Mouse (Mus musculus): Measurements from ENCODE around the gene Podn. TPM values are rescaled to one million over a fixed set of nuclear protein-coding genes. Genes with fewer than 3 reads are reported as not detected.

Gene Podn
- polyA plus RNA-seq, 1 experiment = 150 TPM

DNA sequence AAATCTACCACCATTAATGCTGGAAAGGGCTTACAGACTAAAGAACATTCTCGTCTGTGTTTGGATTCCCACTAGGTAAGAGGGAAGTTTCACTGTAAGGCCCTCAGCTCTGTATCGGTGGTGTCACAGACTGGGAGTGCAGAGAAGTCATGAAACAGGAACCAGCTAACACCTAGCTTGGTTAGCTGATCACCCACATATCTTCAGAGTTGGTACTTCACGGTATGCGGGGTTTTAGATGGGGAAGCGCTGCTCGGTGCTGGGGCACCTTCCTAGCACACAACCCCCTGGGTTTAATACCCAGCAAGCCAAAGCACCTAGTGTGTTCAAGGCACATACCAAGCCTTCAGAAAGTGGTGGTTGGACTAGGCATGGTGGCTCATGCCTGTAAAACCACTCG lies 29.0 kb downstream of the Podn start:
- 88% methylated on average over 7 of the region's 7 CpGs for WGBS
- Histone ChIP-seq H3K27ac (ENCODE audit: insufficient read depth, low read depth, low read length) (peak overlapping the region; percentile 96), H3K27me3 (ENCODE audit: control insufficient read depth, insufficient read depth, low read length) (no peaks in the 10 kb centered on the region), H3K4me3 (ENCODE audit: low read depth, low read length) (peak overlapping the region; percentile 7; the same call in 1 of the 2 replicates), H3K4me1 (ENCODE audit: control insufficient read depth, insufficient read depth, insufficient read length, low read length) (peaks cover 21% of the 10 kb centered on the region), H3K36me3 (ENCODE audit: control insufficient read depth, insufficient read depth, low read length) (peaks cover 33% of the 10 kb centered on the region)
- TF ChIP-seq POLR2A (IDR thresholded peaks at IDR 0.05; ENCODE audit: low read depth, low read length) (no peak), CTCF (IDR thresholded peaks at IDR 0.05; ENCODE audit: extremely low read depth, insufficient read length, insufficient replicate concordance, low read depth, low read length) (no peak)

DNA sequence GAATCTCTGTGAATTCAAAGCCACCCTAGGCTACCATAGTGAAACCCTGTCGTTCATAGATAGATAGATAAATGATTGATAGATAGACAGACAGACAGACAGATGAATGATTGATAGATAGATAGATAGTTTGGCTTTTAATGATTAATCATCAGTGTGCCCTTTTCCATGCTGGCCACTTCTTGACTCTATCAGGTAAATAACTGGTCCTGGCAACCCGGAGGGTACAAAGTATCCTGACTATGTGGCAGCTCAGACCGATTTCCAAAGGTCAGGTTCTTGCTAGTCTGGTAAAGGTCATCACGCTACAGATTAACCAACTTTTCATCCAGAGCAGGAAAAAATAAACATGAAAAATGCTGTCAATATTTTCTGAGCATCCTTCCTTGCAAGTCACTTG lies 29.7 kb downstream of the Podn start:
- TF ChIP-seq POLR2A (IDR thresholded peaks at IDR 0.05; ENCODE audit: low read depth, low read length) = no peak
- no peak for TF ChIP-seq CTCF (IDR thresholded peaks at IDR 0.05; ENCODE audit: extremely low read depth, insufficient read length, insufficient replicate concordance, low read depth, low read length)
- H3K36me3 ChIP-seq (ENCODE audit: control insufficient read depth, insufficient read depth, low read length) = peaks cover 37% of the 10 kb centered on the region
- 36% methylated on average over 4 of the region's 4 CpGs for WGBS
- peaks cover 19% of the 10 kb centered on the region for H3K4me1 ChIP-seq (ENCODE audit: control insufficient read depth, insufficient read depth, insufficient read length, low read length)
- no peak overlapping the region for H3K4me3 ChIP-seq (ENCODE audit: low read depth, low read length)
- no peaks in the 10 kb centered on the region for H3K27me3 ChIP-seq (ENCODE audit: control insufficient read depth, insufficient read depth, low read length)
- H3K27ac ChIP-seq (ENCODE audit: insufficient read depth, low read depth, low read length) = peak overlapping the region; percentile 96

DNA sequence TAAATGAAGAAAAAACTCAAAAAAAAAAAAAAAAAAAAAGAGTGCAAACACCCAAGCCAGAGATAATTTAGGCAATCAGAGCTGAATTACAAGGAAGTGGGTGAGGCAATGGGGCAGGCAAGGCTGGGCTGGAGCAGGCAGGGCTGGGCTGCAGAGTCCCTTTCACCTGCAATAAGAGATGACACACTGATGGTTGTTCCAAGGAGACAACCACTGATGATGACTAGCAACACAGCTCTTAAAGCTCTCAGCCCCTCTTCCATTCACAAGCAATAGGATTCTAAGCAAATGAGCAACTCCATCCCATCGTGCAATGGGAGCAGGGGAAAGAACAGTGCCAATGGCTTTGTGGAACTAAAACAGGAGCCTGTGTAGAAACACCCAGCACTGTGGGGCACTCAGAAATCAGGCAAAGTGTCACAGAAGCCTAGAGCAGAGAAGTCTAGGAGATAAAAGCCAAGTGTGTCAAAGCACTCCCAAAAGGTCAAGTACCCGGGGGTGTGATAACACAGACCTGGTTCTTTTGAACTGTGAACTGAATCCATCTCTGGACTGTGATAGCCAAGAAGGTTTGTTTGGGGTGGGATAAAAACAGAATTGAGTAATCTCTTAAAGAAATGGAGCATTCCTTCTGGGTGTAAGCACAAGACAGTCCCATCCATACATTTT lies 30.9 kb downstream of the Podn start:
- H3K4me1 ChIP-seq (ENCODE audit: control insufficient read depth, insufficient read depth, insufficient read length, low read length) = peaks cover 19% of the 10 kb centered on the region
- H3K4me3 ChIP-seq (ENCODE audit: low read depth, low read length) = no peak overlapping the region
- H3K27ac ChIP-seq (ENCODE audit: insufficient read depth, low read depth, low read length) = peak overlapping the region; percentile 76
- no peaks in the 10 kb centered on the region for H3K27me3 ChIP-seq (ENCODE audit: control insufficient read depth, insufficient read depth, low read length)
- 33% methylated on average over 2 of the region's 2 CpGs for WGBS
- TF ChIP-seq POLR2A (IDR thresholded peaks at IDR 0.05; ENCODE audit: low read depth, low read length) = no peak
- TF ChIP-seq CTCF (IDR thresholded peaks at IDR 0.05; ENCODE audit: extremely low read depth, insufficient read length, insufficient replicate concordance, low read depth, low read length) = no peak
- peaks cover 42% of the 10 kb centered on the region for H3K36me3 ChIP-seq (ENCODE audit: control insufficient read depth, insufficient read depth, low read length)

DNA sequence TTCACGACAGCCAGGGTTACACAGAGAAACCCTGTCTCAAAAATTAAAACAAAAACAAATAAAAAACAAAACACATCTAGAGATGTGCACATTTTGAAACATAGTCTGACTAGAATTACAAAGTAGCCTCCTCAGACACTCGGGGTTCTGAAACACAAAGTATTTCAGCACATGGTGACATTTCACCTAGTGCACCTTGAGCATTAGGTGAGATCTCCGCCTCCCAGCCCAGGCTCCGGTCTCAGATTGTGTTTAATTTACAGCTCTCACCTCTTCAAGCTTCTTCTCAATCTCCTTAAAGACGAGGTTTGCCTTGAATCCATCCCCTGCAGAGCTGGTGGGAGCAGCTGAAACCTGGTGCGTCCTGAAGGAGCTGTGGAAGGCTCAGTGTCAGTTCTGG lies 32.6 kb downstream of the Podn start:
- peaks cover 51% of the 10 kb centered on the region for H3K36me3 ChIP-seq (ENCODE audit: control insufficient read depth, insufficient read depth, low read length)
- TF ChIP-seq POLR2A (IDR thresholded peaks at IDR 0.05; ENCODE audit: low read depth, low read length) = no peak
- TF ChIP-seq CTCF (IDR thresholded peaks at IDR 0.05; ENCODE audit: extremely low read depth, insufficient read length, insufficient replicate concordance, low read depth, low read length) = no peak
- H3K27ac ChIP-seq (ENCODE audit: insufficient read depth, low read depth, low read length) = peak overlapping the region; percentile 46; the same call in 1 of the 2 replicates
- H3K4me3 ChIP-seq (ENCODE audit: low read depth, low read length) = no peak overlapping the region
- WGBS = 62% methylated on average over 6 of the region's 6 CpGs
- H3K4me1 ChIP-seq (ENCODE audit: control insufficient read depth, insufficient read depth, insufficient read length, low read length) = peaks cover 19% of the 10 kb centered on the region
- H3K27me3 ChIP-seq (ENCODE audit: control insufficient read depth, insufficient read depth, low read length) = no peaks in the 10 kb centered on the region

DNA sequence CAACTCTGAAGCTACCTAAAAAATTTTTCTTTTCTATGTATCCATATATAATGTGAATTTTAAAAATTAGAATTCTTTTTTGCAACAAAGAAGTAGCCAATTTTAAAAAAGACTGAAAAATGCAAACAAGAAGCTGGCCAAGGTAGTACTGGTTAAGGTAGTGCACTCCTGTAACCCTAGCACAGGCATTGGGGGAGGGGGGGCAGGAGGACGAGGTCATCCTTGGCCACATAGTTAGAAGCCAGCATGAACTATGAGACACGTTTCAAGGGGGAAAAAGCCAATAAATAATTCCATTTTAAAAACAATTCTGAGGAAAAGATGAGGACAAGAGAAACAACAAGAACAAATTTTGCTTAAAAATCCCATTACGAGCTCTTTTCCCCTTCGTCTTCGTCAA lies 33.7 kb downstream of the Podn start:
- Histone ChIP-seq H3K4me1 (ENCODE audit: control insufficient read depth, insufficient read depth, insufficient read length, low read length) (peaks cover 16% of the 10 kb centered on the region), H3K27ac (ENCODE audit: insufficient read depth, low read depth, low read length) (no peak overlapping the region), H3K4me3 (ENCODE audit: low read depth, low read length) (no peak overlapping the region), H3K36me3 (ENCODE audit: control insufficient read depth, insufficient read depth, low read length) (peaks cover 48% of the 10 kb centered on the region), H3K27me3 (ENCODE audit: control insufficient read depth, insufficient read depth, low read length) (no peaks in the 10 kb centered on the region)
- TF ChIP-seq POLR2A (IDR thresholded peaks at IDR 0.05; ENCODE audit: low read depth, low read length) (no peak), CTCF (IDR thresholded peaks at IDR 0.05; ENCODE audit: extremely low read depth, insufficient read length, insufficient replicate concordance, low read depth, low read length) (no peak; the same call in 1 of the 2 replicates)
- WGBS = 94% methylated on average over 5 of the region's 5 CpGs

DNA sequence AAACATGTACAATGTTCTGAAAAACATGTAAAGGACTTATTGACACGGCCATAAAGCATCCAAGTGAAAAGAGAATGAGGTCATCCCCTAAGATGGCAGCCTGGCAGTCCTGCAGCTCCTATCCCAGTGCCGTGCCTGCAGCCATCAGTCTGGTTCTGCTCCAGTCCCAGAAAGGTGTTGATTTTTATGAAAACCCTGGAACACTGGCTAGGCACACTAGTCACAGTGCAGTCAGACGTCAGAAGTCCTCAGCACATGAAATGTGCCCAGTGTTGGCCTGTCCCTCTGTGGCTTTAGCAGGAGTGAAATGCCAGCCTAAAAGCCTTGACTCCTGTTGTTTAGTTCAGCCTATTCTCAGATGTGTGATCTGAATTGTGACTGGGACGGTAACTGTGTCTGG lies 35.5 kb downstream of the Podn start:
- 87% methylated on average over 4 of the region's 4 CpGs for WGBS
- H3K36me3 ChIP-seq (ENCODE audit: control insufficient read depth, insufficient read depth, low read length) = peaks cover 49% of the 10 kb centered on the region

DNA sequence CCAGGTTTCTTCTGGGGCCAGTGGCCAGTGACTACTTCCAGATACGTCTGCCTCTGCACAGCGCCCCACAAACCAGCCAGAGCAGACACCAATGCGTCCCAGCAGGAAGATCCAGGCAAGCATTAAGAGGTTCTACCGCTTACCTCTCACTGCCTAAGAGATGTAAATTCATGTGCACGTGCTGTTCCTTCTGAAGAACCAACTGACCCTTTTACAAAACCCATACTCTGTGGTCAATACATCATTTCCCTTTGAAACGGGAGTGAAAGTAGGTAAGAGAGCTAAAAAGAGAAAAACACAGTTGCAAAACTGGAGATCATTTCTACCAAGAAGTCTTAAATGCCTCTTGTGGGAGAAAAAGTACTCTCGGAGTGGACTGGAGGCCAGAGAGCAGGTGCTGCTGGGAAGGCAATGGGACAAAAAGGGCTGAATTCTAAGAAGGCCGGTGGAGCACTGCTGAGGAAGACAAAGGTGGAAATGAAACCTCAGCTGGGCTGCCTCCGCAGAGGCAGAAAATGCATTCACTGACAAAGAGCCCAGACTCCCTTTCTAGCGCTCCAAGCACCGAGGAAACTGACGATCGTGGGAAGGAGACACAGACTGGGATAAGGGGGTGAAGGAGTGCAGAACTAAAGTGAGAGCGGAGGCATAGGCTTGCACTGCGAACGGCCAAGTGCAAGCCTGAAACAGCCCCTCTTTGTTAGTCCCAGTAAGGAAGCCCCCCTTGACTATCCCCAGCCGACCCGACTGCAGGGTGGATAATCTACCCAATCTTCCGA lies 36.5 kb downstream of the Podn start:
- no peaks in the 10 kb centered on the region for H3K27me3 ChIP-seq (ENCODE audit: control insufficient read depth, insufficient read depth, low read length)
- H3K4me3 ChIP-seq (ENCODE audit: low read depth, low read length) = no peak overlapping the region
- 85% methylated on average over 19 of the region's 19 CpGs for WGBS
- no peak overlapping the region for H3K27ac ChIP-seq (ENCODE audit: insufficient read depth, low read depth, low read length)
- TF ChIP-seq CTCF (IDR thresholded peaks at IDR 0.05; ENCODE audit: extremely low read depth, insufficient read length, insufficient replicate concordance, low read depth, low read length) = no peak
- peaks cover 5% of the 10 kb centered on the region for H3K4me1 ChIP-seq (ENCODE audit: control insufficient read depth, insufficient read depth, insufficient read length, low read length)
- peaks cover 58% of the 10 kb centered on the region for H3K36me3 ChIP-seq (ENCODE audit: control insufficient read depth, insufficient read depth, low read length)

More for the DNA sequence above, 35.5 kb downstream of the Podn start:
- peaks cover 8% of the 10 kb centered on the region for H3K4me1 ChIP-seq (ENCODE audit: control insufficient read depth, insufficient read depth, insufficient read length, low read length)
- TF ChIP-seq CTCF (IDR thresholded peaks at IDR 0.05; ENCODE audit: extremely low read depth, insufficient read length, insufficient replicate concordance, low read depth, low read length) (no peak), POLR2A (IDR thresholded peaks at IDR 0.05; ENCODE audit: low read depth, low read length) (no peak)
- no peaks in the 10 kb centered on the region for H3K27me3 ChIP-seq (ENCODE audit: control insufficient read depth, insufficient read depth, low read length)
- H3K27ac ChIP-seq (ENCODE audit: insufficient read depth, low read depth, low read length) = no peak overlapping the region
- H3K4me3 ChIP-seq (ENCODE audit: low read depth, low read length) = no peak overlapping the region
